Mouse (Mus musculus): ENCODE results near the gene Dut. TPM values are rescaled to one million over a fixed set of nuclear protein-coding genes. Genes with fewer than 3 reads are reported as not detected.
A peak's percentile ranks its signal among the peaks of the same experiment; 100 is the strongest.
"Not testable (repeated sequence)": the region's sequence is repeated elsewhere in the genome, so short reads cannot be mapped to it uniquely, and the experiment has no call there.

Dut gene
- total RNA-seq, 4 experiments from 2014 or later, result 21.4 to 27.2 (median 24.6) TPM

DNA sequence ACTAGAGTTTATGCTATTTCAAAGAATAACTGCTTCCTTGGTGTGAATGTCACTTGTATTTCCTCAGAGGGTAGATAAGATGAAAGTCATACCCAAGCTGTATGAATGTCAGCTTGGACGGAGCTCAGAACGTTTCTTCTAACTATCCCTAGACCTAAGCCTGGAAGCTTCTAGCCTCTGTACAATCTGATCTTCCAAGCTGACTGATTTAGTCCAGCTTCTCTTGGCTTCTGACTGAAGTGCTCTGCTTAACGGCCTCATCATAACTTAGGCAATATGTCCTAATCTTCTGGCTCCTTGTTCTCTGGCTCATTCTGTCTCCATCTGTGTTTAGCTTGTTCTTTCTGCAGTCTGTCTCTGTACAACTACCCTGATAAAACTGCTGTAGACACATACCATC, 7.6 kb downstream of the Dut start:
- DNase-seq (ENCODE audit: low spot score in 2 of 2), result no peak

DNA sequence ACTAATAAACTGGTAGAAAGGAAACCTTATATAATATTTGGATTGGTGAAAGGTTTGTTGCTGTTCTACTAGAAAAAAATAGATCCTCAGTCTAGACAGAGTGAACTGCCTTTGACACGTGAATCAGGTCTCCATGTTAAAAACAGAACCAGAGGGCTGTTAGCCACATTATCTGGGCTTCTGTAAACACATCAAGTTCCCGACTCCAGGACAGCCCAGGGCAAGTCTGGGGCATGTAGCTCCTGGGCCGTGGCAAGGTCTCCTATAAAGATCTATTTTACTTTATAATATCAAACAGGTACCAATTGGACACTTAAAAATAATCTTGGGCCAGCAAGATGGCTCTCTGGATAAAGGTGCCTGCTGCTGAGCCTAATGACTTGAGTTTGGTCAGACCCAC, 8.9 kb downstream of the Dut start:
- DNase-seq (ENCODE audit: low spot score in 2 of 2), result no peak

DNA sequence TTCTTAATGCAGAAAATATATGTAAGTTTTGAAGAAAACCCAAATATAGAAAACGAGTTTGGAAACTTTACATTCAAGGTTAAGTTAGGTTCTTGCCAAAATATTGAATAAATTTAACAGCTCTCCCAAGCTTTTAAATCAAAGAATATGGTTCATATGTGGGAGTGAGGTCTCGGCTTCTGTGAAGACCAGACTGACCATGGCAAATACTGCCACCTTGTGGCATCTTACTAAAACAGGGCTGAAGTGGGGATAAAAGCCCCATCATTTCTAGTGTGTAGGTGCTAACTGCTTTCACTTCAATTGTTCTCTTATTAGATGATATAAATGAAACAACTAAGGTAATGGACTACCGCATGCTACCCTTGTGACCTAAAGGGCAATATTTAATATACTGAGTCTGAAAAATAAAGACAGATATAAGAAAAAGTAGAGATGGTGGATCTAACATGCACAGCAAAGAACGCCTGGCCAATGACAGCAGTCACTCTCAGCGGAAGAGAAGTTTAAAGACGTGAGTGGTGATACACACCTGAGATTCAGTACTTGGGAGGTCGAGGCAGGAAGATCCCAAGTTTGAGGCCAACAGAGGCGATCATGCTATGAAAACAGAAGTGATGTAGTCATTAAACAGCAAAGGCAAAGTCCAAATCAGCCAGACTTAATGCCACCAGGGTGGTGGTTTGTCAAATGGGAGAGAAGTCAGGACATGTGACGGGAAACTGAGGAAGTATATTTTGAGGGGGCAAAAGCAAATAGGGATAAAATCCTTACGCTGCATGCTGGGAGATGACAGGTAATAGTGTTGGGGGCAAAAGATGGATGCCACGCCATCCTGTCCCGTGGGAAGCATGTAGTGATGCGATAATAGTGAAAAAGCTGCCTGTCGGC, 12.5 kb downstream of the Dut start:
- DNase-seq (ENCODE audit: low spot score in 2 of 2), result no peak

DNA sequence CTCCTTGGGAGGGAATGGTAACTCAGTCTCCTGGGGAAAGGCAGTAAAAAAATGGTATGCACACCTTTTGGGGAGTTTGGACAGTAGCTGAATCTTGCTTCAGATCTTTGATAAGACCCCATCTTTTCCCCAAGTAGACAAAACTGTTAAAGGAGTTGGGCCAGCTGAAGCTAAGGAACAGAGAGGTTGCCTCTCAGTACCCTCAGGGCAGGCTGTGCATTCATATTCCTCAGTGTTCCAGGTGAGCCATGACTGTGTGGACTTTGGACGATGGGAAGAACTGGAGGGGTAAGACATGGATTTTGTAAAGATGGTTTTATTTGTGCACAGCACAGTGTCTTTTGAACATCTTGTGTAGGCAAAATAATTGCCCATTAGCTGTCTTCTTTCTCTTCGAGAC, 13.3 kb downstream of the Dut start:
- no peak for DNase-seq (ENCODE audit: low spot score in 2 of 2)

DNA sequence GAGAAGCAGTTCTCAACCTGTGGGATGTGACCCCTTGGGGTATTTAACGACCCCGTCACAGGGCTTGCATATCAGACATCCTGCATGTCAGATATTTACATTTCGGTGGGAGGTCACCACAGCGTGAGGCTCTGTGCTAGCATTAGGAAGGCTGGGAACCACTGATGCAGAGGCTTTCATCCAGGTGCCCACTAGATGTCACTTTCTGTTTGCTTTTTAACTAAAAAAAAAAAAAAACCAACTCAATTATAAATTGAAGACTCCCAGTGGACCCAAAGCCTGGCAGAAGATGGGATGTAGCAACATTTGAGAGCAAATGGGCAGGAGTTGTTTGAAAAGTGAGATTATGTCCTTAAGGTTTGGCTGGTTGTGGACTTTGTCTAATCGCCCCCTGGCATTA, 16.1 kb downstream of the Dut start:
- no peak for DNase-seq (ENCODE audit: low spot score in 2 of 2)

DNA sequence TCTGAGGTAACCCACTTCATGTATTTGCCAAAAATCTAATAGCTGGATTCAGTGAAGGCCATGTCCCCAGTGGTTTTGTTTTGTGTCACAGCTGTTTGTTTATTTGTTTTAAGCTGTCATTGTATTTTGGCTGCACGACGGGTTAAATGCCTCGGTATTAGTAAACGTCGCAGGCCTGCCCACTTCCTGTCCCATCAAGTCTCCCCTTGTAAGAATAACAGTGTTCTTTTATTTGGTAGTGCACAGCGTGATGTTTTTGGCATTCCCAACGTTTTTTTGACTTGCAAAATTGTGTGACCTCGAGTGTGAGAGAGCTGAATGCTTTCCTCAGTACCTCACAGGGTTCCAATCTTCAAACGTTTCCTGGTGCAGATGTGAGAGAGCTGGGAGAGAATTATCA, 16.8 kb downstream of the Dut start:
- DNase-seq (ENCODE audit: low spot score in 2 of 2), result no peak

DNA sequence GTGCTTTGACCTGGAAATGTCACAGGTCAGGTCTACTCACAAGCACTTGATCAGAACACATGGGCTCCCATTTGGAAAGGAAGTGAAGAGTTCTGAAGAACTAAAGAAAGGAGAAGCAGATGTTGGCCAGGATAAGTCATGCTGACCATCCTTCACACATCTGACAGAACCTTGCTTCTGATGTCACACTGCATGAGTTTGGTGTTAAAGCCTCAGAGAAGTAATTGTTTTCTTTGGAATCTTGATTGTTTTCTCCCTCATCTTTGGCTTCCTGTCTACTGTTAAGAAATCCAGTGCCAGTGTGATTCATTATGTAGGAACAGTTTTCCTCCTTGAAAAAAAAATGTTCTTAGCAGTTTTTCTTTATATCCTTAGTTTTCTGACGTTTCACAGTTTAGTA, 21.9 kb downstream of the Dut start:
- no peak for DNase-seq (ENCODE audit: low spot score in 2 of 2)

DNA sequence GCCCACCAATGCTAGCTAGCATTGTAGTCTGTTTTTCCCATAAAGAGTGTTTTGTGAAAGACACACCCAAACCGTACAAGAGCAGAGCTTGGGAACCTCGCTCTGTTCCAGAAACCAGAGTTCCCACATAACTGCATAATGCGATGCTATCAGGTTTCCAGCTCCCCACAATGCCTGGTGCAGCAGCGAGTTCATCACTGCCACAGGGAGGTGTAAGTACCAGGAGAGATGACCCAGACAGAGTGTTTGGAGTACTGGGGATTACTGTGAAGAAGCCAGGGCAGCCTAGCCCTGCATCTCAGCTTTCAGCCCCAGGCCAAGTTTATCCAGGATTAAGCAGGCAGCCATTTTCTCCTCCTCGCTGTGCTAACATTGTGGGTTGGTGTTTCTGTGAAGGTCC, 28.6 kb downstream of the Dut start:
- DNase-seq (ENCODE audit: low spot score in 2 of 2), result no peak

DNA sequence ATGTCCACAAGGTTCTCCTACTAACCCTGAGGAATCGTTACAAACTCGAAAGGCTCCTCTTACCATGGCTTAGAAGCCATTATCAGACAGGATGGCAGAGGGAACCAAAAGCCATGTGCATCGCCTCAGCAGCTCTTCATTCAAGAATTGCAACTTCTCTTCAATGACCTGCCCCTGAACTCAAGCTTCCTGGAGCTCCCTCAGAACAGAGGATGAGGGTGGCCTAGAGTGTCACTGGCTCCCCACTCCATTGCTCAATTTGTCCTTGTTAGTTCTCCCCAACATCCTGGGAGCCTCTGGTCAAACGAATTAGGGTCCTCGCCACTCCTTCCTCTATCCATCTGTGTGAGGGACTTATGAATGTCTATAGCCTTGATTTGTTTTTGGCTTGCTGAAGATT, 29.7 kb downstream of the Dut start:
- no peak for DNase-seq (ENCODE audit: low spot score in 2 of 2)

DNA sequence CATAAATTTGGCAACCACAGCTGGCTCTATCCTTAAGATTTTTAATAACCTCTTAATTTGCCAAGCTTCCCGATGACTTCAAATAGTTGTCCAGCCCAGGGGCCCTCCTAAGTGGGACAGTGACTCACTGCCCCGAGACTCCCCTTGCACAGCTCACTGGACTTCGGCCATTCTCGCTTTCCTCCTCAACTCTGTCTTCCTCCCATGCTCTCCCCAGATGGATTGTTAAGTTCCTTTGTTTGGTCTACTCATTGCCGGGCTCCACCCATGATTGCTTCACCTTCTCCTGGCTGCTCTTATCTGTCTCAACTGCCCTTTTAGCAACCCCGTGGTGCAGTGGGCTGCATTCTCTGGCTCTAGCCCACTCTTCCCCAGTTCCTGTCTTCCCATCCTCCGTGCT, 31.5 kb downstream of the Dut start:
- DNase-seq (ENCODE audit: low spot score in 2 of 2), result no peak

DNA sequence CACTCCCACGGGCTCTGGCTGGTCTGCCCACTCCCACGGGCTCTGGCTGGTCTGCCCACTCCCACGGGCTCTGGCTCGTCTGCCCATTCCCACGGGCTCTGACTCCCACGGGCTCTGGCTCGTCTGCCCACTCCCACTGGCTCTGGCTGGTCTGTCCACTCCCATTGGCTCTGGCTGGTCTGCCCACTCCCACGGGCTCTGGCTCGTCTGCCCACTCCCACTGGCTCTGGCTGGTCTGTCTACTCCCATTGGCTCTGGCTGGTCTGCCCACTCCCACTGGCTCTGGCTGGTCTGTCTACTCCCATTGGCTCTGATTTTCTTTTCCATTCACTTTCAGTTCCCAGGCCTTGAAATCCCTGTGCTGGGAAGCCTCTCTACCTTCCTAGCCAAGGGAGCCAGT, 33.0 kb downstream of the Dut start:
- not testable (repeated sequence) for DNase-seq (ENCODE audit: low spot score in 2 of 2)

DNA sequence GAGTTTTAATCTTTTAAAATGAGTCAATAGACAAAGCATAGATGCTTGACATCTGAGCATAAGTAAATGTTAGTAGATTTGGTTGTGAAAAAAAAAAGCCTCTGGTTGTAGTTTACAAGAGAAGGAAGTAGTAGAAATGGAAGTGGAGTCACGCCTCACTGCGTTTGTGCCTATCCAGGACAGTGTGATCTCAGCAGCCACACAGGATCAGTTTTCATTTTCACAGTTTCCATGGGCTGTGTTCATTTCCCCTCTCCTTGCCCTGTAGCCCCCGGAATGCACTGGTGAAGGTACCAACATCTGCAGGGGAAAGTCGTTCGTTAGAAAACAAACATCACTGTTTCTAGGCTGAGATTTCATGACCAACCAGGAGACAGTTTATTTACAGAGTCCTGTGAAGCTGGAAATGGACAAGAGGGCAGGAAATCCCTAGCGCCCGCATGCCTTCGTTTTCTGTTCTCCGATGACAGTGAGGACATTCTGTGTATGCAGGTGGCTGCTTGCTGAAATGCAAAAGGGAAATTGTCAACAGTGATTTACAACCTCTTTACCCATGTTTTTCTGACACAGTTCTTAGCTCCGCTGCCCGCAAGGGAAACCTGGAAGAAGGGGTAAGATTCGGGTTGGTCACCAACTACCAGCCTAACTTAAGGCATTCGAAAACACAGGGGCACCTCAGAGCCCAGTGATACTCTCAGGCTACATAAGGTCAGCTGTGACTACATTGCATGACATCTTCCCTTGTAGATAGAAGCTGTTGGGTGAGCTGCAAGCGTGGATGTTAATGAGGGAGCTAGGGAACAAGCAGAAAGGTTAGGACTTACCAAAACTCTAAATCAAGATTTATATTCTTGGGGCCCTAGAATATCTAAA, 35.6 kb downstream of the Dut start:
- DNase-seq (ENCODE audit: low spot score in 2 of 2), result no peak

DNA sequence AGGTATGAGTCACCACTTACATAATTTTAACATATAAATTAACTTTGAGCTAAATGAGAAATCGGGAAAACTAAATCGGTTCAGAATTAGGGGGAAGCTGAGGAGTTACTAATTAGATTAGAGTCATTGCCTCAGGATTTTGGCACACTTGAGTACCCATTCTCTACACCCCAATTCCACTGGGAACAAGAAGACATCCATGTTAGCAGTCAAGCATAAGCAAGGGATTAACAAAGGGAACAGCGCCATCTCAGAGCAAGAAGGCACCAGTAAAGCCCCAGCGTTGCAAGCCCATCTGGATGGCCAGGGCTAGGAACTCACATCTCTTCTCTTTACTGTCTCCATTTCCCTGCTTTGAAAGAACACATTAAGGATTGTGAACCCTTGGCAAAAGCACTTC, 38.8 kb downstream of the Dut start:
- DNase-seq (ENCODE audit: low spot score in 2 of 2), result no peak

DNA sequence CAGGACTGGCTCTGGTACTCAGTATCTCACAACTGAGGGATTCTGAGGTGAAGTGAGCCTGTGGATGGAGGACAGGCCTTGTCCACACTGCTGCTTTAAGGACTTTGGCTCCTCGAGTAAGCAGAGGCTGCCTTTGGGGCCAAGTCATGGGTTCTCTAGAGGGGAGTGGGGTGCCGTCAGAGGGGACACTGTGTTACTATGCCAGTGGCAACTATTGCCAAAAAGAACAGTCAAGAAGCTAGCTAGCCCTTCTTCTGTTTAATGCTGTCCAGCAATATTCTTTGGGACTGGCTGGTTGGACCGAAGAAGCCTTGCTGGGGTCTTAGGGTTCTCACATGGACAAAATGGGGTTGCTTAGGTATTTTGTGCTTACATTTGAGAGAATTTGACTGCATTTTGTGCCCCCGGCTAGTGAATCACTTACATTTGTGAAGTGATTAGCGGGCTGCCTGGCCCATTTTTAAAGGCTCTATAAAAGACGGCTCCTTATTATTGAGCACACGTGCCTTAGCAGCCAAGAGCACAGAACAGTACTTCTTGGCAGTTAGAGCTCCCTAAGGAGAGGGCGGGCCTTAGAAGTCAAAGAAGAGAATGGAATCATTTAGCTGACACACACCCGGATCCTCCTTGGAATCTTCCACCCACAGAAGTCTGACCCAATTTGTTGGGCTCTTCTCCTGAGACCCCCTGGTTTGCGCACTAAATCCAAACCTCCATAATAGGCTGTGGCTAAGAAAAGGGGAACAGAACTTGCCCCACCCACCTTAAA, 43.4 kb downstream of the Dut start:
- no peak for DNase-seq (ENCODE audit: low spot score in 2 of 2)

DNA sequence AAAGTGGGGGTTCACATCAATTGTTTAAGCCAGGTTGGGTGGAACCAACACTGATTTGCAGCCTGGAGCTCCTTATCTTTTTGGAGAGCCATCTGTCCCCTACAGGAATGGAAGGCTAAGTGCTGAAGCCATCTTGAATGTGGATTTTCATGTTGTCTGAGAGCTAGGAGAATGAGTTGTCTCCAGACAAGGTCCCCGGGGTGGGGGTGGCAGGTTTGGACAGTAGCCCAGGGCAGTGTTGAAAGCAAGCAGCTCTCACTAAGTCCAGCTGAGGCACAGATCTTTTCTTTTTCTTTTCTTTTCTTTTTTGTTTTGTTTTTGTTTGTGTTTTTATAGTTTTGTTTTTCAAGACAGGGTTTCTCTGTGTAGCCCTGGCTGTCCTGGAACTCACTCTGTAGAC, 44.1 kb downstream of the Dut start:
- DNase-seq (ENCODE audit: low spot score in 2 of 2), result no peak

DNA sequence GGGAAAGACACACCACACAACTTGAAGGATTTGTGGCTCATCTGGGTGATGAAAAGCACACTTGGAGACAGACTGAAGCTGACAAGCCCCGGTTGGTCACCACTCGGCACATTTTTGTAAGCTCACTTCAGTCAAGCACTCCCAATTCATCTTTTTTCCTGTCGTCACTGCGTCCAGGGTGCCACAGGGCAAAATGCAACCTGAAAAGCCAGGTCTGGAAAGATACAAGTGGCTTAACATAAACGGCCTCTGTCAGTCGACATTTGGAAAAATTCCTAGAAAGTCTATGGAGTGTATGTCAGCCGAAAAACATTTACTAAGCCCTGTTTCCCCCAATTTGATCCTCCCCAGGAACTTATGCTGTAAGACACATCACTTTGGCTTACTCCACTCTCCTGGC, 45.6 kb downstream of the Dut start:
- no peak for DNase-seq (ENCODE audit: low spot score in 2 of 2)

DNA sequence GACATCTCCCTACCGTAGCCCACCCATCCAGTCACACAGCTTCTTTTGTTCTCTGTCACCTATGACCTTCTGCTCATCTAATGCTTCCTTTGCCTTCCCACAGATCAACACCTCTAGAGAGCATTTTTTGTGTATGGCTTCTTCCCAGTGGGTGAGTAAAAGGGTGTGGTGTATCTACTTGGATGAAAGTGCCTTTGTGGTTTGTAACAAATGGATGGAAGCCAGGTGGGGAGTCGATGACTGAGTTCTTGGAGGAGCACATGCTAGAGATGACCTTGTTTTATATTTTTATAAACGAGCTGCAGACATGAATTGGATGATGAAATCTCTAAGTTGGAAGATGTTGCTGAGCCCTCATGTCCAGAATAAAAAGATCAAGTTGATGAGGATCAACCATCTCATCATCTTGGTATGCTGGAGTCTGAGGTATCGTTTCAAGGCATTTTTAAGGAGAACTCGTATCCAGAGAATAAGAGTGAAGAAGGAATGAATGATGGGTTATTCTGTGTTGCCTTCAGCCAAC, 47.0 kb downstream of the Dut start:
- no peak for DNase-seq (ENCODE audit: low spot score in 2 of 2)

DNA sequence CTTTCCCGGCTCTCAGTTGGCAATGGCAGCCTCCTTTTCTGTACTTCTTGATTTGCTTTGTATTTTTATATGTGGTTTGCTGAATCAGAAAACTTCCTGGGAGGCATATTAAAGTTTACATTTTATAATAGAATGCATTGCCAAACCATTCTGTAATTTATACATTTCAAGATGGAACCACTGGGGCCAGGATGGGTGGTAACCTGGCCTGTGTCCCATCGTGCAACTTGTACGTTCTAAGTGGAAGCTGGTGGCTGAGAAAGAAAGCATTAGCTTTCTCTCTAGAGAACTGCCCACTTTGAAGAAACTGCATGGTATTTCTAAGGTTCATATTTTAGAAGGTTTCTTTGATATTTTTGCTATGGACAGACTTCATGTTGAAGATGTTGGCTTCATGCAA, 48.5 kb downstream of the Dut start:
- DNase-seq (ENCODE audit: low spot score in 2 of 2), result no peak

DNA sequence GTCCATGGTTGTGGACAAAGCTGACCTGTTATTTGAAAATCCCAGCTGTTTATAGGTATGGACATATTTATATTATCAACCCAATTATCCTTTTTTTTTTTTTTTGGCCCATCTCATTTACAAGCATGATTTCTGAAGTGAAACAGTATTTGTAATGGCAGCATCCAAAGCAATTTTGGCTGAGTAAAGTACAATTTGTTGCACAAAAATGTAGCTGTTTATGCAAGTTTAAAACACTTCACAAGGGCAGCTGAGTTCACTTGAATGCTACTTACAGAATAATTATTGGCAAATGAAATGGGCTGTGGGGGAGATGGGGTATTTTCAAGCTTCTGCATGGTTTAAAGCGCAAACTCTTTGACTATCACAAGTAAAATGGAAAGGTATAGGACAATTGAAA, 51.9 kb downstream of the Dut start:
- DNase-seq (ENCODE audit: low spot score in 2 of 2), result no peak

DNA sequence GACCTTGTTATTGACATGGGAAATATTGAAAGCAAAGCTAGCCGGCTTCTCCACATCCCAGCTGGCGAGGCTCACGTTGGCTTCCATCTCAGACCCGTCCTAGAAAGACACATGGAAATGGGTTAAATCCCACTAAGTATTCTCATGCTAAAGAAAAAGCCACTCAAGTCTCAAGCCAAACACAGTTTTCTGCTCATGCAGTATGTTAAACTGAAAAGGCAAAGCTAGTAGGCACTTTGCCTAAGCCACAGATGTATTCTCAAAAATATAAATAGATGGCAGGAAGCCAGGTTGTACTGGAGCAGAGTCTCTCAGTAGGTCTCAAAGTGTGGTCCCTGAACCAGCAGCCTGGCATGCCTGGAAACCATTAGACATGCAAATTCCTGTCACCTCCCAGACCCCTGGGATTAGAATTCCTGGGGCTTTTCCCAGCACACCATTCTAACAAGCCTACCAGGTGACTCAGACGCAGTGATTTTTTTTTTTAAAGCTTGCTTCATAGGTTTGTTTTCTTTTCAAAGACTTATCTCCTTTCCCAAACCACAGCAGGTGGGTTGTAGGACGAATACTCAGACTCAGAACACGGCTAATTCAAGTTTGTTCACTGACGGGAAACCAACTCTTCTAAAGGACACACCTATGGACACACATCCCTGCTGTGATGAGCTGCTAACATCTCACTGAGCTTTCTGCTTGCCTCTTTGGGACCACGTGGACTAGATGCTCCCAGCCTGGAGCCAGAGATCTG, 55.1 kb downstream of the Dut start:
- no peak for DNase-seq (ENCODE audit: low spot score in 2 of 2)

DNA sequence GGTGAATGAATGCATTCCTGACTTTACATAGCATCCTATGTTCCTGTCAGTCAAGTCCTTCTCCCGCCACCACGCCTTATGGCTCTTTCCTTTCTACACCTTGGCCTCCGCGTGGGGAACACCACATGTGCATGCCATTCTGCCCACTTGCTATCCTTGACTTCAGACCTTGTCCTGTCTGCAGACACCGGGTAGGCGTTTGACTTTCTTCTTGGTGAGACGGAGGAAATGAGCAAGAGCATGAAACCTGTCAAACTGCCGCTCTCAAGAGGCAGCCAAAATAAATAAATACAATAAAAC, 55.6 kb downstream of the Dut start:
- DNase-seq (ENCODE audit: low spot score in 2 of 2), result peak in 1 of 2 experiments; percentile 60
